Mouse (Mus musculus): Measurements from ENCODE around the gene Olfr1295.

Olfr1295 gene

DNA sequence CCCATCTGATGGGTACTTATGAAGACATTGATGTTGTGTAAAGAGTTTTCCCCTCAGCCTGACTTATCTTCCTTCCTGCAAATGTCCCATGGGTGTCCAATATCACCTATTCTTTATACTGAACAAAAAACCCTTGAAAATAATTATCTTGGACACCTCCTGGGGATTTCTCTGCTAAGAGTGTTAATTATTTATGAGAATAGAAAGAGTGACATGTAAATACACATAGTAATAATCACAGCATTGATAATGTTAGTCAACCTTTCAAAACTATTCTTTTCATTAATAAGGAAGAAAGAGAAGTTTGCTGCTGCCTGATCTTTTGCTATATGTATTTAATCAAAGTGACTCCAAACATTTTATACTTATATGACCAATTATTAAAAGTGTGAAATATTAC is at the start of gene Olfr1295:
Gene Olfr1295, minus strand, starts transcription at position 101 of the 400 bp plus-strand sequence.
- DNase-seq (ENCODE audit: low spot score in 2 of 2): no peak

DNA sequence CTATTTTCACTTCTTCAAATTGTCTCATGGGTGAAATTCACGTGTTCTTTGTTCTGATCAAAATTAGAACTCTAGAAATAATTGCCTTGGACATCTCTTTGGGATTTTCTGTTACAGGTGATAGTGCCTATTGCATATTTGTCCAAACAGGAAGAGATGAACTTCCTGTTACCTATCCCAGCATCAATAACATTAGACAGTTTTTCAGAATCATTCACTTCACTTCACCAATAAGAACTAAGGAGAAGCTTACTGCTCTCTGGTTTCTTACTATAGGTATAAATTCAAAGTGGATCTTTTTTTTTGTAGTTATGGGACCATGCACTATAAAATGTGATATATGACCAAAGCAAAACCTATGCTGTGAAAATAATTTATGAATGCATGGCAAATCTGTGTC is 29.3 kb downstream of the Olfr1295 start, which contains the start of gene Olfr1294:
Gene Olfr1294, minus strand, starts transcription at position 101 of the 400 bp plus-strand sequence.
- DNase-seq (ENCODE audit: low spot score in 2 of 2): no peak

DNA sequence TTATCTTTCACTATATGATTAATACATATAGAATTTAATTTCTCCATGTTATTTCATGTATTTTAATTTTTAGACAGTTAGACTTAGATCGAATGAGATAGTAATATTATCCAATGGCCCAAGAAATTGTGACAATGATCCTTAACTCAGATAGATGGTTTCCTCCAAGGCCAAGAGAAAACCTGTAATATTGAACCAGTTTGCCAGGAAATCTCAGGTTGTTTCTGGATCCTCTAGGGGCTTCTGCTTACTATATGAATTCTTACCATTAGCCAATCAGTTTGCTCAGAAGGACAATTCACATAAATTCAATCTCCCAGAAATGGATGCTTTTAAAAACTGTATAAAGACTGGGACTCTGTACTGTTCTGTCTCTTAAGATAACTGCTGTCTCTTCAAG is 44.6 kb downstream of the Olfr1295 start, which contains the start of gene Olfr1293-ps:
Gene Olfr1293-ps, plus strand, starts transcription at position 301 of the 400 bp plus-strand sequence.
- DNase-seq (ENCODE audit: low spot score in 2 of 2): no peak

DNA sequence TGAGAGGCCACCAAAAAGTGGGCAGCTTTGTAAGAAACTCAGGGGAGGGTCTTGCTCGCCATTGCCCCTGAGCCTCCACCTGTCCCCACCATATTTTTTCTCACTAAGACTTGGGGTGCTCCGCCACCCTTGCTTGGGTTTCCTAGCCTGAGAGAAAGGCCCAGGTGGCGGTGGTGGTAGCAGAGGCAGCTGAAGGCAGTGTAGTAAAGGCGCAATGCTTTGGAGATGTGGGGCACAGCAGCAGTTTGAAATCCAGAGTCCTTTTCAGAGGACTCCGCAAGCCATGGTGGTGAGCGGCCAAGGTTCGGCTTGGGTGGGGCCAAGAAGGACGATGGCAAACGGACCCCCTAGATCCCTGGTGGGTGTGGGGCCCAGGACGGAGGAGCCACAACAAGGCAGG is 52.0 kb downstream of the Olfr1295 start:
- DNase-seq (ENCODE audit: low spot score in 2 of 2): no peak

Data from urinary bladder, postnatal 36 days (tissue).